Mouse (Mus musculus): ENCODE results near the gene Emc1. TPM values are rescaled to one million over a fixed set of nuclear protein-coding genes. Genes with fewer than 3 reads are reported as not detected.

The Emc1 gene
- polyA plus RNA-seq, 1 experiment from 2014 or later: 31.0 TPM

DNA sequence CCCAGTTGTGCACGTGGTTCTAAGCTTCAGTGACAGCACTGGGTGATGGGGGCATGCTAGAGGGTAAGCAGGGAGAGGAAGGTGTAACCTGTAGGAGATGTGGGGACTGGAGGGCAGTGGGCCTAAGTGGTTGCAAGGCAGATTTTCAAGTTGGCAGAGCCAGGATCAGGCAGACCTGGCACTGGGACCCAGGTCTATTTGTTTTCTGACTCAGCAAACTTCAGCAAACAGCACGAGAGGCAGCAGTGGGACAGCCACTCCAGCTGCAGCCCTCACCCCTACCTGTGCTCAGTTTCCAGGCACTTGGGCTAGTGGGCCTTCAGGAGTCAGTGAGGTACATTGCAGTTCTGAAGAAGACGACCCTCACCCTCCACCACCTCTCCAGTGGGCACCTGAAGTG, 4.8 kb downstream of the Emc1 start:
- ATAC-seq (ENCODE audit: insufficient read depth) (no peak), DNase-seq (no peak)
- H3K4me2 ChIP-seq: no peak overlapping the region
- no peak for TF ChIP-seq CTCF (IDR thresholded peaks at IDR 0.05; ENCODE audit: low read depth)
- no peak overlapping the region for H3K4me3 ChIP-seq (ENCODE audit: low read depth, low read length)
- no peaks in the 10 kb centered on the region for H3K9me3 ChIP-seq (ENCODE audit: low read depth, low read length)
- H3K27me3 ChIP-seq (ENCODE audit: insufficient read depth, low read length): no peaks in the 10 kb centered on the region
- H3K4me1 ChIP-seq (ENCODE audit: insufficient read depth): no peaks in the 10 kb centered on the region
- peaks cover 75% of the 10 kb centered on the region for H3K36me3 ChIP-seq (ENCODE audit: insufficient read depth)
- no peak overlapping the region for H3K9ac ChIP-seq
- WGBS: 93% methylated on average over 3 of the region's 3 CpGs
- no peak overlapping the region for H3K27ac ChIP-seq (ENCODE audit: low read depth)

DNA sequence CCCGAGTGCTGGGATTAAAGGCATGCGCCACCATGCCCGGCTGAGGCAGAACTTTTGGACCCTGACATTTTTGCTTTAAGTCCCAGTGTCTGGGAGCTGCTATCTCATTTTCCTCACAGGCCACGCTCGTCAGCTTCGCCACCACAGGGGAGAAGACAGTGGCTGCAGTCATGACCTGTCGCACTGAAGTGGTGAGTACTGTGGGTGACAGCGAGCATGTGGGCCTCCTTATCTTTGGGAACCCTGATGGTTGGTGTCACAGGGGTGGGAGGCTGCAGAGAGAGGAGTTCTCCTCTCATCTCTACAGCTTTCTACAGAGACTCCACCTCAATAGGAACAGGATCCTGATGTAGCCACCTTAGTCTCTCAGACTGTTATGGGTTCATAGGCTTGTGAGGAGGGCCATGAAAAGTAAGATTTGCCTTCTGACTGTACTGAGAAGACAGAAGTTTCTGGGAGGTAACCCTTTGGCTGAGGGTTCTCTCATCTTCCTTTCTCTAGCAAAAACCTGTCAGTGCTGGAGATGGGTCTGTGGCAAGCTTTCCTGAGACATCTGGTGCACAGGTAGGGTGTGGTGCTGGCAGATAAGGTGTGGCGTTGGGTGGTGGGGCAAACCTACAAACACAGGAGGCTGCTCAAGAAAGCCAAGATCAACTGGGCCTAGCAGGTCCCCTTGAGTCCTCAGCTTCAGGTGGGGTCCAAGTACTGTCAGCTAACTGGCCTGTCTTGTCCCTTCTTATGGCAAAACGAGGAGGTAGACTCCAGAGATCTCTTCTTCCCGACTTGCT, 8.6 kb downstream of the Emc1 start:
- no peaks in the 10 kb centered on the region for H3K4me1 ChIP-seq (ENCODE audit: insufficient read depth)

GRCm38 (mm10) chr4:139367336-139367735, 14.9 kb downstream of the Emc1 start:
- no peak for DNase-seq
- Histone ChIP-seq H3K27me3 (ENCODE audit: insufficient read depth, low read length) (no peaks in the 10 kb centered on the region), H3K4me3 (ENCODE audit: low read depth, low read length) (no peak overlapping the region), H3K4me2 (no peak overlapping the region), H3K9me3 (ENCODE audit: low read depth, low read length) (no peaks in the 10 kb centered on the region), H3K36me3 (ENCODE audit: insufficient read depth) (peaks cover 96% of the 10 kb centered on the region), H3K4me1 (ENCODE audit: insufficient read depth) (no peaks in the 10 kb centered on the region), H3K9ac (no peak overlapping the region), H3K27ac (ENCODE audit: low read depth) (no peak overlapping the region)
- ATAC-seq (ENCODE audit: insufficient read depth): no peak
- no peak for TF ChIP-seq CTCF (IDR thresholded peaks at IDR 0.05; ENCODE audit: low read depth)
- WGBS: 93% methylated on average over 3 of the region's 3 CpGs

More for the DNA sequence above, 8.6 kb downstream of the Emc1 start:
- Histone ChIP-seq H3K9me3 (ENCODE audit: low read depth, low read length) (no peaks in the 10 kb centered on the region), H3K4me2 (no peak overlapping the region), H3K27me3 (ENCODE audit: insufficient read depth, low read length) (no peaks in the 10 kb centered on the region), H3K4me3 (ENCODE audit: low read depth, low read length) (no peak overlapping the region), H3K27ac (ENCODE audit: low read depth) (no peak overlapping the region), H3K9ac (no peak overlapping the region), H3K36me3 (ENCODE audit: insufficient read depth) (peaks cover 97% of the 10 kb centered on the region)
- no peak for DNase-seq
- TF ChIP-seq CTCF (IDR thresholded peaks at IDR 0.05; ENCODE audit: low read depth): no peak
- ATAC-seq (ENCODE audit: insufficient read depth): no peak
- 91% methylated on average over 11 of the region's 11 CpGs for WGBS

DNA sequence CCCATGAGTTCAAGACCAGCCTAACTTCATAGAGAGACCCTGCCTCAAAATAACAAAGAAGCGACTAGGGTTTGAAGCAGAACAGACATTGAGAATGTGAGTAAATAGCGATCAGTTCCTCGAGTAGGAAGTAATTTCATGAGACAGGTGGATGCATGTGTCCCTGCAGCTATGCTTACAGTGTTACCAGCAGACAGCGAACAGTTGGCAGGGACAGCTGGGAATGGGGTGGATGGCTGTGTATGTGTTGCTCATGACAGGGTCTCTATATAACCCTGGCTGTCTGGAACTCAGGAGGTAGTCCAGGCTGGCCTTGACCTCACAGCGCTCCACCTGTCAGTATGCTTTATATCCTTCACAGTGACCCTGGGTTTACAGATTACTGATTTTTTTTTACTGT, 15.7 kb downstream of the Emc1 start:
- TF ChIP-seq CTCF (IDR thresholded peaks at IDR 0.05; ENCODE audit: low read depth): no peak
- no peak overlapping the region for H3K9ac ChIP-seq
- no peak overlapping the region for H3K27ac ChIP-seq (ENCODE audit: low read depth)
- no peaks in the 10 kb centered on the region for H3K9me3 ChIP-seq (ENCODE audit: low read depth, low read length)
- ATAC-seq (ENCODE audit: insufficient read depth) (no peak), DNase-seq (no peak)
- WGBS: 93% methylated on average over 5 of the region's 5 CpGs
- H3K27me3 ChIP-seq (ENCODE audit: insufficient read depth, low read length): no peaks in the 10 kb centered on the region
- no peak overlapping the region for H3K4me3 ChIP-seq (ENCODE audit: low read depth, low read length)
- H3K36me3 ChIP-seq (ENCODE audit: insufficient read depth): peaks cover 96% of the 10 kb centered on the region
- no peak overlapping the region for H3K4me2 ChIP-seq
- no peaks in the 10 kb centered on the region for H3K4me1 ChIP-seq (ENCODE audit: insufficient read depth)

DNA sequence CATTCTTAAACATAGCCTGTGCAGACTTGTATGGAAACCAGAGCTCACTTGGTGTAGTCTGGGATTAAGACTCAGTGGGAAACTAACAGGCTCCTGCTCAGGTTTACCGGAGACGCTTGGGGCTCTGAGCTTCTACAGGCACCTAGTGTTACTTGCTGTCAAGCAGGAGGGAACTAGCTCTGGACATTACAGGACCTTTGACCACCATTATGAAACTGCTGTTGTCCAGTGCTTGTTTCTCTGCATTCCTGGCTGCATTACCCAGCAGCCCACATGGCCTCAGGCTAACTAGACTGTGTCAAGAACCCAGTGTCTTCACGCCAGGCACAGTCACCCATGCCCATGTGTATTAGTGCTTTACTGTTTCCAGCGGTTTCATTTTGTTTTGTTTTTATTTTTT, 20.7 kb downstream of the Emc1 start:
- DNase-seq (no peak), ATAC-seq (ENCODE audit: insufficient read depth) (no peak)
- no peak overlapping the region for H3K4me3 ChIP-seq (ENCODE audit: low read depth, low read length)
- no peaks in the 10 kb centered on the region for H3K27me3 ChIP-seq (ENCODE audit: insufficient read depth, low read length)
- no peaks in the 10 kb centered on the region for H3K4me1 ChIP-seq (ENCODE audit: insufficient read depth)
- no peak for TF ChIP-seq CTCF (IDR thresholded peaks at IDR 0.05; ENCODE audit: low read depth)
- no peak overlapping the region for H3K27ac ChIP-seq (ENCODE audit: low read depth)
- H3K4me2 ChIP-seq: no peak overlapping the region
- no peaks in the 10 kb centered on the region for H3K9me3 ChIP-seq (ENCODE audit: low read depth, low read length)
- no peak overlapping the region for H3K9ac ChIP-seq
- 92% methylated on average over 4 of the region's 4 CpGs for WGBS
- peaks cover 92% of the 10 kb centered on the region for H3K36me3 ChIP-seq (ENCODE audit: insufficient read depth)

DNA sequence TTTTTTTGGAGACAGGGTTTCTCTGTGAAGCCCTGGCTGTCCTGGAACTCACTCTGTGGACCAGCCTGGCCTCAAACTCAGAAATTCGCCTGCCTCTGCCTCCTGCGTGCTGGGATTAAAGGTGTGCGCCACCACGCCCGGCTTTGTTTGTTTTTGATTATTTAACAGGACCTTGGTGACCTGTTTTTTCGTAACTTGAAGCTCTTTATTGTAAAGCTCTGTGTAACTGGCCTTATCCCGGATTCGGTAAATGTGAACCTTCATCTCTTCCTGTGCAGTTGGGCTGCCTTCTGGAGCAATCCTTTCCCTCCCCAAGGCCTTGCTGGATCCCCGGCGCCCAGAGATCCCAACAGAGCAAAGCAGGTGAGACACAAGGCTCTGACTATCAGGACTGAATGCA, 21.1 kb downstream of the Emc1 start:
- H3K4me2 ChIP-seq: no peak overlapping the region
- H3K4me3 ChIP-seq (ENCODE audit: low read depth, low read length): no peak overlapping the region
- no peak overlapping the region for H3K9ac ChIP-seq
- no peak for TF ChIP-seq CTCF (IDR thresholded peaks at IDR 0.05; ENCODE audit: low read depth)
- H3K27me3 ChIP-seq (ENCODE audit: insufficient read depth, low read length): no peaks in the 10 kb centered on the region
- H3K27ac ChIP-seq (ENCODE audit: low read depth): no peak overlapping the region
- no peaks in the 10 kb centered on the region for H3K9me3 ChIP-seq (ENCODE audit: low read depth, low read length)
- WGBS: 81% methylated on average over 10 of the region's 10 CpGs
- DNase-seq (no peak), ATAC-seq (ENCODE audit: insufficient read depth) (no peak)
- H3K36me3 ChIP-seq (ENCODE audit: insufficient read depth): peaks cover 91% of the 10 kb centered on the region
- no peaks in the 10 kb centered on the region for H3K4me1 ChIP-seq (ENCODE audit: insufficient read depth)

- peak overlapping the region; percentile 85 for H3K4me3 ChIP-seq (ENCODE audit: low read depth, low read length)
- peak; percentile 2 for DNase-seq
- TF ChIP-seq CTCF (IDR thresholded peaks at IDR 0.05; ENCODE audit: low read depth): no peak
- peak overlapping the region; percentile 65 for H3K4me2 ChIP-seq
- H3K4me1 ChIP-seq (ENCODE audit: insufficient read depth): peaks cover 5% of the 10 kb centered on the region; the same call in 1 of the 2 replicates
- no peaks in the 10 kb centered on the region for H3K9me3 ChIP-seq (ENCODE audit: low read depth, low read length)
- ATAC-seq (ENCODE audit: insufficient read depth): no peak
- 17% methylated on average over 8 of the region's 8 CpGs for WGBS
- no peaks in the 10 kb centered on the region for H3K27me3 ChIP-seq (ENCODE audit: insufficient read depth, low read length)
- peak overlapping the region; percentile 83 for H3K27ac ChIP-seq (ENCODE audit: low read depth)
- peak overlapping the region; percentile 81 for H3K9ac ChIP-seq
- H3K36me3 ChIP-seq (ENCODE audit: insufficient read depth): peaks cover 34% of the 10 kb centered on the region
Measured at GRCm38 (mm10) chr4:139379719-139380118, 27.3 kb downstream of the Emc1 start.
